Mouse (Mus musculus) kidney, adult 2 months (tissue): ENCODE measurements around the gene Mb21d2.

Experiments used
- CTCF ChIP-seq: fragments of 200-500 bp; conservative IDR thresholded peaks from 2 replicates; pipeline ENCODE4 v1.5.1; 2011; ENCODE audit warnings: low read depth, mild to moderate bottlenecking, control low read depth, low read length, moderate library complexity, mixed read lengths; ENCODE audit not compliant: insufficient read depth, insufficient read length
- POLR2A ChIP-seq: fragments of 200-500 bp; IDR thresholded peaks from one replicate; pipeline ENCODE4 v1.6.1; 2011; ENCODE audit warnings: low read depth, low read length, control low read depth

DNA sequence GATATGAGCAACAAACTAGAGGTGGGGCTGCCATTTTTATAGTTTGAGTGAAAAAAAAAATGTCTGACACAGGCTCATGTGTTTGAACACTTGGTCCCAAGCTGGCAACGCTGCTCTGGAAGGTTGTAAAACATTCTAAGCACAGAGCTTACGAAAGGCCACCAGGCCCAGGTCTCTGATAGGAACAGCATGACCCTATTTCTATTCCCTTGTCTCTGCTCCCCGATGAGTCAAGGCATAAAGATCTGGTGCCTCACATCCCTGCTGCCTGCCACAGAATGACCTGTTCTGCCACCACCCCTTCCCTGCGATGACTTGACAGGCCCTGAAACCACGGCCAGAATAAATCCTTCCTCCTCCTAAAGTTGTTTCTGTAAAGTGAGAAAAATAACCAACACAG is 59.0 kb downstream of the Mb21d2 start:
- TF ChIP-seq POLR2A (no peak), CTCF (no peak)
